Mouse (Mus musculus) lung, postnatal 10 days (tissue): ENCODE results near the gene Hoxa3.

Experiments
- DNase-seq: peaks from one replicate; pipeline ENCODE4 v3.0.0; 2021

The Hoxa3 gene

DNA sequence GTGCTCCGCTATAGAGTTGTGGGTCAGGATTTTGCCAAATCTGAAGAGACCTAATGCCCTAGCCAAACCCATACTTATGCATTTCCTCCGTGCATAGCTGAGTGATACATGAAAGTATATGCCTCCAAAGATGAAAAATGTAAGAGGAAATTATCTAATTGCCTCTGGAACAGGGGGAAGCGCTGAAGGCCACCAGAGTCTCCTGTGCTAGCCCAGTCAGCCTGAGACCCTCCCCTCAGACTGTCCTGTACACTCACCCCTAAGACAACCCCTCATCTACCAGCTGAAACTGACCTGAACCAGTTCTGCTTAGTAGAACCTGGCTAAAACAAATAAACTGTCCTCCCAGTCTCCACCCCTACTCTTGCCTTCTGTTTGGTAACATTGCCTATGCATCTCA, 32.4 kb downstream of the Hoxa3 start:
- DNase-seq: no peak

DNA sequence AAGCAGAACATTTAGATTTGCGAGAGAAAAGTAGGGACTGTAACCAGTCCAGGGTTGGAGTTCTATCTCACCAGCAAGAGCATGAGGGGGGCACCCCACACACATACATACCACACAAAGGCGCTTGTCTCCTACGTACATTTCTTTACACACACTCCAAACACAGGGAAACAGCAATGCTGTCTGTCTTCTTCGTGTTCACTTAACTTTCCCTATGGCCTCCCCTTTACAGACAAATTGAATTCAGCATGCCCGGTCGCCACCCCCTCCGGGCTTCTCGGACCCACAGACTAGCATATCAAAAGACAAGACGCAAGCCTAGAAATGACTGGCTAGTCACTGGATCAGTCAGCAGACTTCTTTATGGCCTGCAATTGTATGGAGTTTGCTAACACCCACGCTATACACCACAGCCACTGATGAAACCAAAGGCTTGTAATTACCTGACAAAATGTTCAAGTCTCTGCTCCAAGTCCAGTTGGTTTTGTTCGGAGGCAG, 32.9 kb downstream of the Hoxa3 start:
- no peak for DNase-seq

DNA sequence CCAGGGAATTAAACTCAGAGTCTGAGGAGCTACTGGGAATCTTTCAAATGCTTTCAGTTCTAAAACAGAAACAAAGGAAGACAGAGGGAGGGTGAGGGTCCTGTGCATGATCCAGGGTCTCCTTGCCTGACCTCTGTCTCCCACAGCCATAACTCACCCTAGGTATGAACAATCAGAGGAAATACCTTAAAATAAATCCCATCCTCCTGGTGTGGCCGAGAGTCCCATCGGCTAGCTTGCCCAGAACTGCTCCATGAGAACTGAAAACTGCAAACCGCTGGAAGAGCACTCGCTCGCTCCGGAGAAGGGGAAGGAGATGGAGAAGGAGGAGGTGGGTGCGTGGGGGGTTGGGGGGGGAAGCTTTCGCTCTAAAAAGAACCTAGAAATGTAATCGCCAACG, 33.4 kb downstream of the Hoxa3 start:
- DNase-seq: peak; percentile 31

DNA sequence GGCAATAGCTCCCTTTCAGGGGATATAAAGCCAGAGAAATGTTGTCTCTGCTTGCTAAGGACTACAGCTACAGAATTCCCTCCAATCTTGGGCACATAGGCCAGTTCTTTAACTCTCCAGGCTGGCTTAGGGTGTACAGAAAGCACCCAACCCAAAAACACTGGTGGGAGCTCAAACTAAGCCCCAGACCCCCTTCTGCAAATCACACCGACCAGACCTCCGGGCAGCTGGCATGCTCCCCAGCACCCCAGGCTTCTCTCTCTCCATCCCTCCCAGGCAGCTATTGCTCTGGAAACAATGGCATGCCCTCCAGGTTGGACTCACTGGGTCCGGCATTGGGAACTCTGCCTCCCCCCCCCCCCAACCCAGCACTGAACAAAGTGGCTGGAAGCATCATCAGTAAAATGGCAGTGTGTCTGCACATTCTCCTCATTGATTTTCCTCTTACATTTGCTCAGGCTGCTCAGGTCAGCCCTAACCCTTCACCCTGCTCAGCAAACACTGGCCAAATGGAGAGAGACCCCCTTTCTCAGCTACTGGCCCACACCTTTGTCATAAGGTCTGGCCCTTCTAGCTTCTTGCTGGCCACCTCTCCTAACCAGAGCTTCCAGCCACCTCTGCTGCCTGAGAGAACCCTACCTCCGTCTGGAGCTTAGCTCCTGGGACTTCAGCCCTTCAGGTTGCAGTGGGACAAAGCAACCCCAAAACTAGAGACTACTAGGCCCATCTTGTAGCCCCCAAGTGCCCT, 34.0 kb downstream of the Hoxa3 start:
- peak; percentile 39 for DNase-seq

DNA sequence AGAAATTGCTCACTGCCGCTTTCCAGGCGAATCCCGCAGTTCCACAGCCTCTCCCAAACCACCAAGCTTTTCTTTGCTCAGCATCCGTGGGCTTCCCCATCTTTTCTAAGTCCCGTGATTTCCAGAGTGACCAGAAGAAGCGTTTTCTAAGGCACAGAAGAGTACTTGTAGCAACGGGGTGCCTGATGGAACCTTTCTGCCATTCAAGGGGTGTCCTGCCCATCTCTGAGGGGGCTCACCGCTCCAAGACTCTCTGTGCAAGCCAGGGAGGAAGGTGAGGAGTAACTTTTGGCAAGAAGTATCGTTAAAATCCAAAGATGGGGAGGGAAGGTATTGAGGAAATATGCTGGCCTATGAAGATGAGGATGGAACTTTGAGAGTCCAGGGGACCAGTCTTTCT, 35.3 kb downstream of the Hoxa3 start:
- no peak for DNase-seq

DNA sequence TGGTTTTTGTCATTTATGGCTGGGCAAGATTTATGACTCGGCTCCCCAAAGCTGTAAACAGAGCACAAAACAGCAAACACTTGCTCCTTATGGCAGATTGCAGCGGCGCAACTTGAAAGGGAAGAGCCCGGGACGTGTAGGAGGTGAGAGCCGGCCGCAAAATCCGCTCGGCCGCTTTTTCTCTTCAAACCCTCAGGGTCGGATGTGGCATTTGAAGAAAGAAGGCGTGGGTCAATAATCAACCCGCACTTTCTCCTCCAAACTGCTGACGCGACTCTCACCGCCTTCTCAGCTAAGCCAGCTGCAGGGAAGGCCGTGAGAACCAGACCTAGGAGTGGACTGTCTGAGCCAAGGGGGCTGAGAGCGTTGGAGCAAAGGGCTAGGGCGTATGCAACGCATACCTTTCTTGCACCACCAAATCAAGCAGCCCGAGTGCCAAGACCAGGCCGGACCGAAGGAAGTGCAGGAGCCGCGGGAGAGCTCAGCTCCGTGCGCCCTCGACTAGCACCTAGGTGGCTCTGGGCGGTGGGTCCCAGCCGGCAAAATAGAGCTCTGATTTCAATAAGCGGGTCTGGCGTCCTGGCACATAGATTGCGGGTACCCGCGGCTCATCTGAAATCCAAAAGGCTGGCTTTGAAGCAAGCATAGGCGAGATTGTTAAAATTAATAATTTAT, 35.9 kb downstream of the Hoxa3 start, which contains the start of gene 5730596B20Rik:
TSS of gene 5730596B20Rik (plus strand) at position 438 of the 675 bp plus-strand sequence.
- peak; percentile 60 for DNase-seq

DNA sequence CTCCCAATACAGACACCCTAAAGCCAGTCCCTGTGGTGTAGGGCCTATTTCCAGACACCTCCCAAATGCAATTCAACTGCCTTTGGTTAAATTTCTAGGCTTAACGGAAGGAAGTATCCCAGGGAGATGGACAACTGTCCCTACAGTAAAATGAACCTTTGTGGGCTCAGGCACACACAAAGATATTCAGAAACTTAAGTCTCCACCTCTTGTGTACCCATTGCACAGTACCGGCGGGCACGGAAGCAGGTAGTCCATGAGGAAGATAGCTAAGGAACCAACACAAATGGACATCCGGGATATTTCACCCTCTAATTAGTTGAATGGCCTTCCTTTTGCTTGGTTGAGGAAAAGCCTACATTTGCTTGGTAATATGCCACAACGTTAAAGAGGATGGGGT, 36.7 kb downstream of the Hoxa3 start:
- DNase-seq: no peak

DNA sequence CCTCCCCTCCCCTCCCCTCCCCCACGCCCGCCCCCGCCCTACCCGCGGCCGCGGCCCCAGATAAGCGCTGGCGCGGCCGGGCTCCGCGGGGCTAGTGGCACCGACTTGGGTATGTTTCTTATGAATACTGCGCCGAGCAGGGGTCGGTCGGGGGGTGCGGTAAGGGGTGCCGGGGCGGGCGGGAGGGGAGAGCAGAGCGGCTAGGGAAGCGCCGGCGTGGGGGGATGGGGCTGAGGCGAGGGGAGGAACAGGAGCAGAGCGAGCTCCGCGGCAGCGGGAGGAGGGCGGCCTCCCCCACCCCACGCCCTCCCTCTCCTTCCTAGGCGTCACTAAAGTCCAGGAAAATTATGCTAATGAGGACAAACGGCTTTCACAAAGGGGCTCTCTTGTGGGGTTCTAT, 37.3 kb downstream of the Hoxa3 start:
- peak; percentile 89 for DNase-seq

DNA sequence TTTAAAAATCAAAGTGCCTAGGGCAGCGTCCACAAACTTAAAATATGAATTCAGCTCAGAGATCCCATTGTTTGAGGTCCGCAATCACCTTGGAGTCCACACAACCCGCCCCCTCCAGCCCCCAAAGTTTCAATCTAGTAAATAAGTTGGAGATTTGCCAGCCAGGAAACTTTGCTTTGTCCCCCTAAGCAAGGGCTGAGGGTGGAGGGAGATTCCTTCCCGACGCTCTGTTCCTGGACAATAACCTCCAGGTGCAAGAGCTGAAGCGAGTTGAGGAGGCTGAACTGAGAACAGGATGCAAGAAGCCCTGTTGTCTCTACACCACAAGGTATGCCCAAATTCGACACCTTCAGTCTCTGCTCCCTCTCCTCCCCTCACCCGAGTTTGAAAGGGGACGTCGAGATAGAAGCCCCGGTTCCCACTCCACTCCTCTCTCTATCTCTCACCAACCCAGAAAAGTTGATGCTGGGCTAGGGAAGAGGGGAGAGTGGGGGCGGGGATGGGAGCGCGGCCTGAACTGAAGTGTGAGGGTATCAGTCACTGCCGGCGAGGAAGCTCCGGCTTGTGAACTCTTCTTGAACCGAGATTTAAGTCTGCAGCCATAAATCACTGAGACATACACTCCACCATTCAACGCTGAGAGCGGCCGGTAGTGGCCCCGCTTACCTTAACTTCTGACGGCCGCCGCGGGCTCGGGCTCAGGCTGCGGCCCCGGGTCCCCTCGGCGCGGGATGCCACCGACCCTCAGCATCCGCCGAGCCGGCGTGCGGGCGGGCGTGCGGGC, 38.0 kb downstream of the Hoxa3 start:
- DNase-seq: peak; percentile 82

DNA sequence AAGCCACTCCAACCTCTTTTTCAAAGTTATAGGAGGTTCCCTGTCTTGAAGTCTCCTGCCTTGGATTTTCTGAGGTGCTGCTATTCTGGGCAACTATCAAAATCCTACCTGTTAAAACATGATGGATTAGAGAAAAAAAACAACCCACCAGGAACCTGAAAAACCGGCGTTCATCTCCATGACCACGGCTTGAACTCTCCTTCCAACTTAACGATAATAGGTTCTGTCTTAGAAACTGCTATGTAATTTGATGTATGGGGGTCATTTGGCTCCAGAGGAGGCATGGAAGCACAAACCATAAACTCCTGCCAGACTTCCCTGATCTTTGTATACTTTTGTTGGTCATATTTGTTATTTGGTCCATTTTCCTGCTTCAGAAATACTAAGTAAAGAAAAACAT, 39.5 kb downstream of the Hoxa3 start:
- no peak for DNase-seq

DNA sequence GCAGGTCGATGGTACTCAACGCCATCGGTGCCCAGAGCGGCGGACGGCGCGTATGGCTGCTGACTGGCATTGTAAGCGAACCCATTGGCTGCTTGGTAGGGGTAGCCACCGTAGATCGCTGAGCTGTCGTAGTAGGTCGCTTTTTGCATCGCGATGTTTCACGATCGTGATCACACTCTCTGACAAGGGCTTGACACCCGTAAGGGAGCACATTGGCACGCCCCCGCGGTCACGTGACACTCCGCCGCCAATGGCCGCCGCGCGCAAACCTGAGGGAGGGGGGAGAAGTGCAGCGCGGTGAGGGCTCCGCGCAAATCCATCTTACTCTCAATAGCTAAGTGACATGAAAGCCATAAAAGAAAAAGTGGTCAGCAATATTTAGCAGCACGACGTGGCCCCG, 40.6 kb downstream of the Hoxa3 start:
- peak; percentile 98 for DNase-seq

DNA sequence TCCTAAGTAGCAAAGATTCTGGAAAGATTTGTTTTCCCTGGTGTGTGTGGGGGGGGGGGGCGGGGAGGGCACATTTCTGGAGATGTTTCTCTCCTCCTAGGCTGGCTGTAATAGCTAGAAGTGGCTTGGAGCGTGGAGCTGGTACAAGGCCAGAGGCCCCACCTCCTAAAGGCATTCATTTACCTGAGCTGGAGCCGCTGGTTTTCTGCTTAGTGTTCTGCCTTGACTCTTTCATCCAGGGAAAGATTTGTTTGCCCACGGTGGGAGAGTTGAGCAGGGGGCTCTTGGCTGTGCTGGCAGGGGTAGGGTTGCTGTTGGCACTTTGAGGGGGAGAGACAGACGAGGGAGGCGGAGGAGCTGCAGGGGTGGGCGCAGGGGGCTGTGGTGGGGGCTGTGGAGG, 41.2 kb downstream of the Hoxa3 start:
- DNase-seq: no peak

DNA sequence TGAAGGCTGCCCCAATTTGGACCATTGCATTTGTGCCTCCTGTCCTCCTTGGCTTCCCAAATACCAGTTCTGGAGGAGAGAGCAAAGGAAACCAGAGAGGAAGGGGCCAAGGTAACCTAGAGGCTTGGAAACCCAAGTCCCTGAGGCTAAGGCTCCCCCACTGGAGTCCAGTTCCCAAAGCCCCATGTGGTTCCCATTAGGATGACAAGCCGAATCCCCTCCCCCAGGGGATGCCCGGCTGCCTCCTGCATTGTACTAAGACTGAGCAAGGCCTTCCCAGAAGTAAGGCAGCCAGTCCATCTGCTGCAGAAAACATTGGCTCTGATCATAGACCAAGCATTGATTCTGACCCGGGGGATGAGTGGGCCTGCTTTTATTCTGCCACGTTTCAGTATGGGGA, 41.8 kb downstream of the Hoxa3 start:
- DNase-seq: peak; percentile 74

DNA sequence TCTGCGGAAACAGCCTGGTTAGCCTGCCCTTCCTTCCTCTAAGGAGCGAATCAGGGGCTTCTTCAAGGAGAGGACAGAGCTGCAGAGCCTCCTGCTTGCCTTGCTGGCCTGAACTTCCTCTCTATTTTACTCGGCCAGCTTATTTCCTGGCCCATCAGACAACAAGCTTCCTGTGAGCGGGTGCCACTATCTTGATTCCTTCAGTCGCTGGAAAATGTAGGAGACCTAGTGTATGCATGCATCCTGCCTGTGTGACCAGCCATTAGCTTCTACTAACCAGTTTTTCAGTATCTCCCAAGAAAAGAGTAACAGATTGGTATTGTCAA, 42.3 kb downstream of the Hoxa3 start:
- DNase-seq: no peak

DNA sequence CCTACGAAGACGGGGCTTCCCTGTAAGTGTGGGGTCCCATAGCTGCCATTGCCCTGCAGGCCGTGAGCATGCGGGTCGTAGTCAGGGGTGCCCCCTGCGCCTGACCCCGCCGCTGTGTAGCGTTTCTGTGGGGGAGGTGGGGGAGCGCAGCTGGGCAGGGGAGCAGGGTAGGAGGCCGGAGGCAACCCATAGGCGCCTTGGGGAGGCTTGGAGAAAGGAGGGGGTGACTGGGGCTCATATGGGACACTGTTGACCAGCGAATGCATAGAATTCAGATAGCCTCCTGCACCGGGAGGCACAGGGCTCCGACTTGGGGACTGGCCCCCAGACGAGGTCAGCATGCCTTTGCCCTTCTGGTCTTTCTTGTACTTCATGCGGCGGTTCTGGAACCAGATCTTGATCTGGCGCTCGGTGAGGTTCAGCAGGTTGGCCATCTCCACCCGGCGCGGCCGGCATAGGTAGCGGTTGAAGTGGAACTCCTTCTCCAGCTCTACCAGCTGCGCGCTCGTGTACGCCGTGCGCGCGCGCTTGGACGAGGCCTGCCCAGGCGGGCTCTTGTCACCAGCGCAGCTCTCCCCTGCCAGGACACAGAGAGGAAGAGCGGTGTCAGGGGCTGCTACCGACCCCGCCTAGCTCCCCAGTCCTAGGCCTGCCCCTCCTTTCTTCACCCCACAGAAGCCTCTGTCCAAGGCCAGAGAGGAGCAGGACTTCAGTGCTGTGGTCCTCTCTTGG, 42.8 kb downstream of the Hoxa3 start:
- DNase-seq: peak; percentile 77

DNA sequence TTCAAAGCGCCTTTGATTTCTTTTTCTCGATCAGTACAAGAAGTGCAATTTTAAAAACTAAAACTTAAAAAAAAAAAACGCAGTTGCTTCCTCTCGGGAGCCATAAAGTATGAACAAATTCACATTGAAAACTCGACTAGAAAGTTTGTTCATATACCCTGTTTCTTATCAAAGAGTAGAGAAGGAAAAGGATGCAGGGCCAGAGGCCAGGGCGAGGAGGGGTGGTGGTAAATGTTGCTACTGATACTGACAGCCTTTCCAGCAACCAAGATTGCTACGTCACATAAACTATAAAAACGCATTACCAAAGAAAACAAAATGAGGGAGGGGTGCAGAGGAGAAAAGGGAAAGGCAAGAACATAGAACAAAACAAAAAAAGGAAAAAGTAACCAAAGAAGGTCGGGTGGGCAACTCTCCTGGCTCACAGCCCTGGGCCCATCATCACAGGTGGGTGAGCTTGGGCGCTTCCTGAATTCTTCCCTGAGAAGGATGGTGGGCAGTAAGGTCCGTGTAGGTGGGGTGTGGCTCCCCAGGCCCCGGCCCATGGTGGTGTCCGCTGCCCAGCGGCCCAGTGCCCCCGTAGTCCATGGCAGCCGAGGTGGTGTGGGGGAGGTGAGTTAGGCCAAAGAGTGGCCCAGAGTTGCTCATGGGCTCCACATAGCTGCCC, 43.5 kb downstream of the Hoxa3 start:
- DNase-seq: peak; percentile 34

DNA sequence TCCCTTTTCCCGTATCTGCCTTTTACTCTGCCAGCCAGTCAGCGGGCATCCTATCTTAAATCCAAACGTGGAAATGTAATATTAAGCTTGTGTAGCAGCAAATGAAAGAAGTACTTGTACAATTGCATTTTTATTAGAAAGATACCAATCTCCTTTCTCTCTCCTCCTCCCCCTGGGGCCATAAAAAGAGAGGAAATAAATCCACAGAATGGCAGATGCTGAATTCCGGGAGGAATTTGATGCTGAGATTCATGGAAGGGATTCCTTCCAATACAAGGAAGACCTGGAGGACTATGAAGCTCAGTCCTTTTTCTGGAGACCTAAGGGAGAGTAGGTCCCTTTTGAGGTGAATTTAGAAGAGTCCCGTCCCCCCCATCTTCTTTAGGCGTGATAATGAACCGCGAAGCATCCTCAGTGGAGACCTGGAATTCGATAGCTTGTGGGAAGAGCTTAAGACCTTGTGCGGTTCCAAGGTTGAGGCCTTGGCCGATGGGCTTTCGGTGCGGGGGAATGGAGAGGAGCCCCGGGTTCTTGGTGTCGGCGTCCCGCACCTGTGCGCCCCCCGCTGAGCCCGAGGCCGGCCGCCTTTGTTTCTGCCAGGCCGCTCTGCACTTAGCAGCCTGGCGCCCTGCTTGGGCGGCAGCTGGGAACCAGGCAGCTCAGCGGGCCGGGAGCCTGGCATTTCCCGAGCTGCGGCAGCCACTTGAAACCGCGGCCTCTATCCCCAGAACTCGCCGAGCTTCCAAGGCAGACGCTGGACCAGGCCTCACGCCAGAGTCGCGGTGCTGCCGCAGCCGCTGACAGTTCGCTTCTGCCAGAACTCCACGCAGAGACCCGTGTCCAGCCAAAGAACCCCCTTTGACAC, 44.7 kb downstream of the Hoxa3 start:
- DNase-seq: peak; percentile 55

DNA sequence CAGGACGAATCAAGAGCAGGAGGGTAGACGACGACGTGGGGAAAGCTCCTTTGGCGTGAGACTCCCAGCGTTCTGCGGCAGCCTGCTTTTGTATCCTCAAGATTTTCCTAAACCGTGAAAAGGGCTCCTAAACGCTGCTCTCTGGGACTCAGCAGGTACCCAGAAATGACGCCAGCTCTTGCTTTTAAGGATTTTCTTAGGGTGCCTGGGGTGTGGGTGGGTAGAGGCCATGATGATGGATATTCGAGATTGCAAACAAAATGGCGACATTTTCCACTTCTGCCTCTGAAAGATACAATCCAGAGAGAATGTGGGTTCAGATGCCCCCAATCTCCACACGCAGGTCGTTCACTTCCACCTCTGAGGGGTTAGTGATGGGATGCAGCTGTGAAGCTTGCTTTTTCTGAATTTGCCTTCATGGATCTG, 45.4 kb downstream of the Hoxa3 start:
- peak; percentile 24 for DNase-seq

DNA sequence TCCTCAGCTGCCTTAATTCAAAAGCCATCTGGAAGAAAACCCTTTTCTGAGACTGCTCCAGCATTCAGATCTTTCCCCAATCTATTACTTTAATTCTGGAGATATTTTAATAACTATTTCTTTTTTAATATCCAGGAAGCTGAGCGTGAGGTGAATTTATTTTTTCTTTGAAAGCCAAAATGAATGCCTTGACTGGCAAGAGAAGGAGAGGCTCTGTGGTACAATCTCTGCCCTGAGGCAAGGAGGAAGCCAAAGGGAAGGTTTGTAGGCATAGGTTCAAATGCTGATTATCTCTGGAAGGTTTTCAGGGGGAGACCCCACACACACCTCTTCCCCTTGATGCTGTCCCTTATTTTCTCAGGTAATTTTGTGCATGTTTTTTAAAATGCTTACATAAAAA, 46.0 kb downstream of the Hoxa3 start:
- no peak for DNase-seq

DNA sequence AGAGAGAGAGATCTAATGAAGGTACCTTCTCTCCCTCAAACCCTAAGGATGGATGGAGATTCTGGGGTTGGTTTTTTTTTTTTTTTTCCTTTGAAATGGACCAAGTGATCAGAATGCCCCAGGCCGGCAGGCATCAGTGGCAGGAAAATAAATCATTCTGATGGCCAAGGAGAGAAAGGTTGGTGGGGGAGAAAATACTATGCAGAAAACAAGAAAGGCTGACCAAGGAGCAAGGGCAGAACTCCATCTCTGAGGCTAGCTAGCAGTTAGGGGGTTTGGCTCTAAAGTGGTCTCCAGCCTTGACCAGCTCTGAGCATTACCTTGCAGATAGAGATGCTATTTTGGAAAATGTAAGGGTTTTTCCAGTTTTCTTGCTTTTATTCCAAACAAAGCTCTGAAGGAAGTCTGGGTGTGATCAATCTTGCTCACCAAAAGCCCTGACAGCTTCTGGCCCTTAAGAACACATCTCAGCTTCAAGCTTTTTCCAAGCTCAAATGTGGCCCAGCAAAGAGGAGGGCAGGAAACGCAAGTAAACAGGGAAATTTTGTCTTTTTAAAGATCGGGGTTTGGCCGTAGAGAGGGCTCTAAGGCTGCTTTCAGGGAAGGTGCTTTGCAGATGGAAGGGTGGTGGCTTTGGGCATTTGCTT, 46.6 kb downstream of the Hoxa3 start:
- peak; percentile 54 for DNase-seq
